Mouse (Mus musculus) bone marrow macrophage, adult 2 months (primary cell): ENCODE results near the gene Tpst1.

ENCODE experiments used
- CTCF ChIP-seq: IDR thresholded peaks from 2 replicates; pipeline ENCODE4 v1.5.1; 2012; ENCODE audit warnings: low read depth, mild to moderate bottlenecking, low read length, moderate library complexity
- POLR2A ChIP-seq: IDR thresholded peaks from 2 replicates; pipeline ENCODE4 v1.6.1; 2012; ENCODE audit warnings: mild to moderate bottlenecking, low read depth, low read length, borderline replicate concordance

DNA sequence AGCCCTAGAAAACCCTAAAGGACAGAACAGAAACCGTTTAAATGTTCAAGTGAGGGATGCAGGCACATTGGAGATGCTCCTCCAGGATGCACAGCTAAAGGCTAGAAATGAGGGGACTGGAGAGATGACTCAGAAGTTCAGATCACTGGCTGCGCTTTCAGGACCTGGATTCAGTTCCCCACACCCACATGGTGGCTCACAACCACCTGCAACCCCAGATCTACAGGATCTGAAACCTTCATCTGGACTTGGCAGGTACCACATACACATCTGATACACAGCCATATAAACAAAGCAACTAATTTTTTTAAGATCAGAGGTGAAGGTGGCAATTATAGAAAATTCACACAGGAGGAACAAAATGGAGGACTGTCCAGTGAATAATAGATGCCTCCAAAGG is 49.2 kb downstream of the Tpst1 start:
- TF ChIP-seq CTCF (no peak), POLR2A (no peak)
